1 mouse cellular context compared by ENCODE assay signal in genomic region chr6:88860914-88861313, GRCm38 (mm10).
TF ChIP-seq lines count a peak whose summit lies in the region.

No protein-coding gene starts in this region.

TF ChIP-seq in CH12.LX, 34 proteins besides CTCF, POLR2A, EP300 and RAD21:
- no peak for TF ChIP-seq ZKSCAN1 (IDR thresholded peaks at IDR 0.05; ENCODE audit: borderline replicate concordance, low read depth, low read length)
- no peak for TF ChIP-seq BHLHE40 (IDR thresholded peaks at IDR 0.05; ENCODE audit: low read depth, low read length)
- TF ChIP-seq USF1 (IDR thresholded peaks at IDR 0.05; ENCODE audit: low read depth, low read length), result no peak
- TF ChIP-seq MAFK (IDR thresholded peaks at IDR 0.05; ENCODE audit: insufficient replicate concordance, low read length), result peak; percentile 11; the same call in 1 of the 2 replicates
- TF ChIP-seq JUND (conservative IDR thresholded peaks at IDR 0.05; ENCODE audit: low read depth, low read length), result peak; percentile 69
- TF ChIP-seq JUN (IDR thresholded peaks at IDR 0.05; ENCODE audit: insufficient read depth, low read depth, low read length), result peak; percentile 56
- TF ChIP-seq MAX (IDR thresholded peaks at IDR 0.05; ENCODE audit: low read length), result 0 out of 2 replicates have a peak, but pooled peaks have one; percentile 27
- no peak for TF ChIP-seq USF2 (conservative IDR thresholded peaks at IDR 0.05; ENCODE audit: low read depth, low read length)
- peak; percentile 38; the same call in 1 of the 2 replicates for TF ChIP-seq NELFE (IDR thresholded peaks at IDR 0.05; ENCODE audit: low read depth, low read length)
- TF ChIP-seq SMC3 (IDR thresholded peaks at IDR 0.05; ENCODE audit: low read depth, low read length), result peak; percentile 77
TF ChIP-seq in CH12.LX: peak in this region for 6.
